Mouse (Mus musculus): Measurements from ENCODE around the gene Zfp3. TPM values are rescaled to one million over a fixed set of nuclear protein-coding genes. Genes with fewer than 3 reads are reported as not detected.
"Not testable (repeated sequence)": the region's sequence is repeated elsewhere in the genome, so short reads cannot be mapped to it uniquely, and the experiment has no call there.

Gene Zfp3
- polyA plus RNA-seq, 1 experiment: 1.2 TPM

DNA sequence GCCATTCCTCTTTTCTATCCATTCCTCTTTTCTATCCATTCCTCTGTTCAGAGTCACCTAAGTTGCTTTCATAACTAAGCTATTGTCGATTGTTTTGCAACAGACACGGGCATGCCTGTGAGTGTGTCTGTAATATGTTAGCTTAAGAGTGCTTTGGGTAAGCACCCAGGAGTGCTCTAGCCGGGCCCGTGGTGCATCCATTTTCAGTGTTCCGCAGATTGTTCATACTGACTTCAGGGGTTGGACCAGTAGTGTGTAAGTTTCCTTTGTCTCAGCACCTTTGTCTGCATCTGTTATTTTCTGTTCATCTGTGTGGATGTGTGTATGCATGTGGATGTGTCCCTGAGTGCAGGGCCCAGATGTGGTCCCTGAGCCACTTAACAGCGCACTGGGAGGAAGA is 13.6 kb downstream of the Zfp3 start:
- no peaks in the 10 kb centered on the region for H3K36me3 ChIP-seq (ENCODE audit: control insufficient read depth, insufficient read depth, low read length)
- no peak overlapping the region for H3K27ac ChIP-seq (ENCODE audit: control insufficient read depth, insufficient read depth, low read depth, low read length)
- no peak overlapping the region for H3K4me3 ChIP-seq (ENCODE audit: control insufficient read depth, low read depth, low read length)
- H3K27me3 ChIP-seq (ENCODE audit: control insufficient read depth, insufficient read depth, low read length): no peaks in the 10 kb centered on the region
- no peak for TF ChIP-seq CTCF (IDR thresholded peaks at IDR 0.05; ENCODE audit: control insufficient read depth, insufficient read depth, insufficient replicate concordance, low read depth, low read length)
- TF ChIP-seq POLR2A (IDR thresholded peaks at IDR 0.05; ENCODE audit: control insufficient read depth, low read depth, low read length): no peak
- H3K4me1 ChIP-seq (ENCODE audit: control insufficient read depth, insufficient read depth, low read length): peaks cover 4% of the 10 kb centered on the region

- not testable (repeated sequence) for H3K36me3 ChIP-seq (ENCODE audit: control insufficient read depth, insufficient read depth, low read length); H3K4me1 ChIP-seq (ENCODE audit: control insufficient read depth, insufficient read depth, low read length); H3K4me3 ChIP-seq (ENCODE audit: control insufficient read depth, low read depth, low read length); H3K27me3 ChIP-seq (ENCODE audit: control insufficient read depth, insufficient read depth, low read length); H3K27ac ChIP-seq (ENCODE audit: control insufficient read depth, insufficient read depth, low read depth, low read length)
These were observed 14.0 kb downstream of the Zfp3 start for GRCm38 (mm10) chr11:70778058-70778457.

DNA sequence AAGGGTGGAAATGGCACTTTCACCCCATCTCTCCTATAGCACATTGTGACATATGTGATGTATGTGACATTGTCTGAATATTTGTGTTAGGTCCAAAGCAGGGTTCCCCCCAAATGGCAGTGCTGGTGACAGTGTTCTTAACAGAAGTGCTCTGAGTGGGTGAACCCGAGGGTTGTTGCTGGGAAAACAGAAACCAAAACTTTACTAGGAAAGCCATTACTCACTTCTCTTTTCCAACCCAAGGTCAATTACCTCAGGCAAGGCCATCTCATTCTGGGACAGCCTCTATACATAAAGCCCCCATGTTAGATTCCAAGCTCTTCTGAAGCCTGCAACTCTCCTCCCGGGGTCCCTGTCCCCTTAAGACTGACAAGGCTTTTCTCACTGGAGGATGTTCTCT is 21.9 kb downstream of the Zfp3 start:
- no peak for TF ChIP-seq POLR2A (IDR thresholded peaks at IDR 0.05; ENCODE audit: control insufficient read depth, low read depth, low read length)
- no peak for TF ChIP-seq CTCF (IDR thresholded peaks at IDR 0.05; ENCODE audit: control insufficient read depth, insufficient read depth, insufficient replicate concordance, low read depth, low read length)
- no peaks in the 10 kb centered on the region for H3K36me3 ChIP-seq (ENCODE audit: control insufficient read depth, insufficient read depth, low read length)
- no peak overlapping the region for H3K4me3 ChIP-seq (ENCODE audit: control insufficient read depth, low read depth, low read length)
- no peaks in the 10 kb centered on the region for H3K27me3 ChIP-seq (ENCODE audit: control insufficient read depth, insufficient read depth, low read length)
- H3K4me1 ChIP-seq (ENCODE audit: control insufficient read depth, insufficient read depth, low read length): no peaks in the 10 kb centered on the region
- H3K27ac ChIP-seq (ENCODE audit: control insufficient read depth, insufficient read depth, low read depth, low read length): no peak overlapping the region

- H3K4me3 ChIP-seq (ENCODE audit: control insufficient read depth, low read depth, low read length): no peak overlapping the region
- H3K27ac ChIP-seq (ENCODE audit: control insufficient read depth, insufficient read depth, low read depth, low read length): no peak overlapping the region
- no peaks in the 10 kb centered on the region for H3K27me3 ChIP-seq (ENCODE audit: control insufficient read depth, insufficient read depth, low read length)
- H3K4me1 ChIP-seq (ENCODE audit: control insufficient read depth, insufficient read depth, low read length): no peaks in the 10 kb centered on the region
- H3K36me3 ChIP-seq (ENCODE audit: control insufficient read depth, insufficient read depth, low read length): no peaks in the 10 kb centered on the region
- TF ChIP-seq POLR2A (IDR thresholded peaks at IDR 0.05; ENCODE audit: control insufficient read depth, low read depth, low read length) (no peak), CTCF (IDR thresholded peaks at IDR 0.05; ENCODE audit: control insufficient read depth, insufficient read depth, insufficient replicate concordance, low read depth, low read length) (no peak)
These were observed 23.0 kb downstream of the Zfp3 start for GRCm38 (mm10) chr11:70787052-70787451.

GRCm38 (mm10) chr11:70788972-70789655 is 25.1 kb downstream of the Zfp3 start:
- no peak overlapping the region for H3K27ac ChIP-seq (ENCODE audit: control insufficient read depth, insufficient read depth, low read depth, low read length)
- no peaks in the 10 kb centered on the region for H3K4me1 ChIP-seq (ENCODE audit: control insufficient read depth, insufficient read depth, low read length)
- no peak overlapping the region for H3K4me3 ChIP-seq (ENCODE audit: control insufficient read depth, low read depth, low read length)
- no peaks in the 10 kb centered on the region for H3K36me3 ChIP-seq (ENCODE audit: control insufficient read depth, insufficient read depth, low read length)
- no peaks in the 10 kb centered on the region for H3K27me3 ChIP-seq (ENCODE audit: control insufficient read depth, insufficient read depth, low read length)
- TF ChIP-seq POLR2A (IDR thresholded peaks at IDR 0.05; ENCODE audit: control insufficient read depth, low read depth, low read length): no peak
- no peak for TF ChIP-seq CTCF (IDR thresholded peaks at IDR 0.05; ENCODE audit: control insufficient read depth, insufficient read depth, insufficient replicate concordance, low read depth, low read length)

GRCm38 (mm10) chr11:70790426-70790825 is 26.4 kb downstream of the Zfp3 start:
- H3K4me1 ChIP-seq (ENCODE audit: control insufficient read depth, insufficient read depth, low read length): no peaks in the 10 kb centered on the region
- no peaks in the 10 kb centered on the region for H3K27me3 ChIP-seq (ENCODE audit: control insufficient read depth, insufficient read depth, low read length)
- no peak overlapping the region for H3K4me3 ChIP-seq (ENCODE audit: control insufficient read depth, low read depth, low read length)
- H3K27ac ChIP-seq (ENCODE audit: control insufficient read depth, insufficient read depth, low read depth, low read length): no peak overlapping the region
- TF ChIP-seq CTCF (IDR thresholded peaks at IDR 0.05; ENCODE audit: control insufficient read depth, insufficient read depth, insufficient replicate concordance, low read depth, low read length): no peak
- no peak for TF ChIP-seq POLR2A (IDR thresholded peaks at IDR 0.05; ENCODE audit: control insufficient read depth, low read depth, low read length)
- H3K36me3 ChIP-seq (ENCODE audit: control insufficient read depth, insufficient read depth, low read length): no peaks in the 10 kb centered on the region

- Histone ChIP-seq H3K36me3 (ENCODE audit: control insufficient read depth, insufficient read depth, low read length) (no peaks in the 10 kb centered on the region), H3K4me1 (ENCODE audit: control insufficient read depth, insufficient read depth, low read length) (no peaks in the 10 kb centered on the region), H3K4me3 (ENCODE audit: control insufficient read depth, low read depth, low read length) (no peak overlapping the region), H3K27me3 (ENCODE audit: control insufficient read depth, insufficient read depth, low read length) (no peaks in the 10 kb centered on the region), H3K27ac (ENCODE audit: control insufficient read depth, insufficient read depth, low read depth, low read length) (no peak overlapping the region)
- TF ChIP-seq POLR2A (IDR thresholded peaks at IDR 0.05; ENCODE audit: control insufficient read depth, low read depth, low read length) (no peak), CTCF (IDR thresholded peaks at IDR 0.05; ENCODE audit: control insufficient read depth, insufficient read depth, insufficient replicate concordance, low read depth, low read length) (no peak)
These were observed 27.0 kb downstream of the Zfp3 start for GRCm38 (mm10) chr11:70790874-70791551.

All from testis, adult 2 months (tissue).